Mouse (Mus musculus) megakaryocyte, embryonic 14.5 days (primary cell): ENCODE measurements at regions not wholly inside any gene's neighbourhood (a gene's known extent, or its start where the extent isn't known, plus 50 kb on each side); places are given as distances from the start of the nearest gene placed in this dataset.

Experiments
- FLI1 ChIP-seq: IDR thresholded peaks from 2 replicates; pipeline ENCODE4 v1.6.1; 2012; ENCODE audit warnings: low read length, inconsistent platforms, mixed read lengths
- GATA1 ChIP-seq: IDR thresholded peaks from 3 replicates; pipeline ENCODE4 v1.6.1; 2012; ENCODE audit warnings: mixed read lengths, low read length, inconsistent platforms, borderline replicate concordance

- TF ChIP-seq FLI1 (no peak), GATA1 (no peak)
These were observed 119.2 kb downstream of the Gxylt1 start for GRCm38 (mm10) chr15:93155756-93156155.
